Mouse (Mus musculus): ENCODE data around the gene Phf13. TPM values are rescaled to one million over a fixed set of nuclear protein-coding genes. Genes with fewer than 3 reads are reported as not detected.

Gene Phf13
- total RNA-seq, 2 experiments from 2014 or later: 11.3 to 16.5 TPM

- intact Hi-C loops (cut with DNase I): no loop called here
- DNase-seq (ENCODE audit: low spot score in 2 of 2): no peak
Measured at GRCm38 (mm10) chr4:152020024-152020423, 24.0 kb upstream of the Phf13 start.

- intact Hi-C loops (cut with DNase I): no loop called here
- no peak for DNase-seq (ENCODE audit: low spot score in 2 of 2)
Measured at GRCm38 (mm10) chr4:152019073-152019472, 23.0 kb upstream of the Phf13 start.

GRCm38 (mm10) chr4:152013036-152013813 is 17.2 kb upstream of the Phf13 start:
- intact Hi-C loops (cut with DNase I): no loop called here
- no peak for DNase-seq (ENCODE audit: low spot score in 2 of 2)

- intact Hi-C loops (cut with DNase I): no loop called here
- no peak for DNase-seq (ENCODE audit: low spot score in 2 of 2)
Measured at GRCm38 (mm10) chr4:152012109-152012508, 16.1 kb upstream of the Phf13 start.

GRCm38 (mm10) chr4:152011171-152011760 is 15.2 kb upstream of the Phf13 start:
- no peak for DNase-seq (ENCODE audit: low spot score in 2 of 2)
- intact Hi-C loops (cut with DNase I): no loop called here

GRCm38 (mm10) chr4:152010707-152011134 is 14.7 kb upstream of the Phf13 start:
- no peak for DNase-seq (ENCODE audit: low spot score in 2 of 2)
- intact Hi-C loops (cut with DNase I): no loop called here

- intact Hi-C loops (cut with DNase I): no loop called here
- DNase-seq (ENCODE audit: low spot score in 2 of 2): peak in 1 of 2 experiments; percentile 35
Measured at GRCm38 (mm10) chr4:152010091-152010706, 14.1 kb upstream of the Phf13 start.

GRCm38 (mm10) chr4:152009076-152010051 is 13.3 kb upstream of the Phf13 start:
- intact Hi-C loops (cut with DNase I): loop anchor here (2.0 kb wide), 1 partner anchor 77 kb away; no protein-coding TSS in a partner anchor
- peak; percentile 88 to 90 for DNase-seq (ENCODE audit: low spot score in 2 of 2)

- peak; percentile 91 to 92 for DNase-seq (ENCODE audit: low spot score in 2 of 2)
- intact Hi-C loops (cut with DNase I): loop anchor here (1.0 to 2.0 kb wide), 2 partner anchors 12 to 78 kb away; partner anchors contain the start of gene Phf13
Measured at GRCm38 (mm10) chr4:152008622-152009075, 12.6 kb upstream of the Phf13 start, which contains the start of gene Klhl21. Klhl21 (plus strand) TSS chr4:152008803.

GRCm38 (mm10) chr4:152008148-152008500 is 12.1 kb upstream of the Phf13 start:
- DNase-seq (ENCODE audit: low spot score in 2 of 2): peak in 1 of 2 experiments; percentile 44
- intact Hi-C loops (cut with DNase I): loop anchor here (1.0 to 2.0 kb wide), 2 partner anchors 12 to 79 kb away; partner anchors contain the start of gene Phf13

GRCm38 (mm10) chr4:152007481-152008147 is 11.6 kb upstream of the Phf13 start:
- intact Hi-C loops (cut with DNase I): loop anchor here (1.0 to 2.0 kb wide), 2 partner anchors 11 to 79 kb away; partner anchors contain the start of gene Phf13
- DNase-seq (ENCODE audit: low spot score in 2 of 2): no peak

- intact Hi-C loops (cut with DNase I): no loop called here
- no peak for DNase-seq (ENCODE audit: low spot score in 2 of 2)
Measured at GRCm38 (mm10) chr4:152006812-152007211, 10.8 kb upstream of the Phf13 start.

GRCm38 (mm10) chr4:152006137-152006536 is 10.1 kb upstream of the Phf13 start:
- intact Hi-C loops (cut with DNase I): no loop called here
- DNase-seq (ENCODE audit: low spot score in 2 of 2): no peak

- no peak for DNase-seq (ENCODE audit: low spot score in 2 of 2)
- intact Hi-C loops (cut with DNase I): no loop called here
Measured at GRCm38 (mm10) chr4:152002063-152002462, 6.0 kb upstream of the Phf13 start.

GRCm38 (mm10) chr4:152001335-152001734 is 5.3 kb upstream of the Phf13 start:
- intact Hi-C loops (cut with DNase I): no loop called here
- DNase-seq (ENCODE audit: low spot score in 2 of 2): no peak

GRCm38 (mm10) chr4:152000906-152001305 is 4.8 kb upstream of the Phf13 start:
- intact Hi-C loops (cut with DNase I): no loop called here

GRCm38 (mm10) chr4:151999481-151999880 is 3.4 kb upstream of the Phf13 start:
- intact Hi-C loops (cut with DNase I): no loop called here
- DNase-seq (ENCODE audit: low spot score in 2 of 2): no peak

More at GRCm38 (mm10) chr4:152000906-152001305, 4.8 kb upstream of the Phf13 start:
- DNase-seq (ENCODE audit: low spot score in 2 of 2): peak in 1 of 2 experiments; percentile 47

- no peak for DNase-seq (ENCODE audit: low spot score in 2 of 2)
- intact Hi-C loops (cut with DNase I): no loop called here
Measured at GRCm38 (mm10) chr4:151997701-151998100, 1.6 kb upstream of the Phf13 start.

- DNase-seq (ENCODE audit: low spot score in 2 of 2): no peak
- intact Hi-C loops (cut with DNase I): loop anchor here (1.0 kb wide), 1 partner anchor 11 kb away; the partner anchor contains the start of gene Klhl21
Measured at GRCm38 (mm10) chr4:151996951-151997222, 829 bp upstream of the Phf13 start.
